In genomic region chr6:67138302-67139011, GRCm38 (mm10) we compare ENCODE assay signal across 8 mouse cellular contexts.
A peak's percentile ranks its signal among the peaks of the same experiment; 100 is the strongest.
DNase-seq lines count a peak whose midpoint lies in the region; ATAC-seq and TF ChIP-seq lines count a peak whose summit lies in the region.

No protein-coding gene starts in this region.

- 0 out of 2 replicates have a peak, but pooled peaks cover 5% of the 10 kb centered on the region for H3K4me1 ChIP-seq in hindbrain, postnatal 0 days (ENCODE audit: insufficient read depth, low read length)
- 0 out of 2 replicates have a peak, but pooled peaks cover 10% of the 10 kb centered on the region for H3K4me1 ChIP-seq in hindbrain, embryonic 10.5 days (replicated peaks)
- H3K4me1 ChIP-seq in lung, embryonic 14.5 days (ENCODE audit: insufficient read depth) = no peaks in the 10 kb centered on the region
- H3K4me1 ChIP-seq in forebrain, embryonic 10.5 days = no peaks in the 10 kb centered on the region

- peak; percentile 43 for DNase-seq in hindbrain, postnatal 0 days (ENCODE audit: low spot score)
- no peak for DNase-seq in hindbrain, embryonic 10.5 days (ENCODE audit: low spot score)
- peak; percentile 35 for DNase-seq in ZHBTc4 (ENCODE audit: low read depth, low spot score)
- DNase-seq in gastrocnemius, postnatal 14 days = peak; percentile 69
- no peak for DNase-seq in lung, embryonic 14.5 days
- no peak for DNase-seq in forebrain, embryonic 10.5 days (ENCODE audit: extremely low spot score, low spot score)

- no peaks in the 10 kb centered on the region for H3K36me3 ChIP-seq in hindbrain, postnatal 0 days (ENCODE audit: insufficient read depth, low read length)
- H3K36me3 ChIP-seq in hindbrain, embryonic 10.5 days = no peaks in the 10 kb centered on the region
- no peaks in the 10 kb centered on the region for H3K36me3 ChIP-seq in lung, embryonic 14.5 days (ENCODE audit: insufficient read depth)
- no peaks in the 10 kb centered on the region for H3K36me3 ChIP-seq in forebrain, embryonic 10.5 days (replicated peaks)

- H3K27me3 ChIP-seq in hindbrain, postnatal 0 days (ENCODE audit: insufficient read depth, low read length) = no peaks in the 10 kb centered on the region
- no peaks in the 10 kb centered on the region for H3K27me3 ChIP-seq in hindbrain, embryonic 10.5 days (ENCODE audit: insufficient read depth, poor library complexity, severe bottlenecking)
- H3K27me3 ChIP-seq in lung, embryonic 14.5 days (ENCODE audit: insufficient read depth, low read length) = no peaks in the 10 kb centered on the region
- no peaks in the 10 kb centered on the region for H3K27me3 ChIP-seq in forebrain, embryonic 10.5 days (ENCODE audit: poor library complexity, severe bottlenecking)

- no peak overlapping the region for H3K27ac ChIP-seq in hindbrain, postnatal 0 days
- no peak overlapping the region for H3K27ac ChIP-seq in hindbrain, embryonic 10.5 days
- H3K27ac ChIP-seq in lung, embryonic 14.5 days (ENCODE audit: low read depth) = no peak overlapping the region
- H3K27ac ChIP-seq in forebrain, embryonic 10.5 days = no peak overlapping the region

- H3K4me3 ChIP-seq in hindbrain, postnatal 0 days (ENCODE audit: low read length) = no peak overlapping the region
- H3K4me3 ChIP-seq in hindbrain, embryonic 10.5 days = no peak overlapping the region
- no peak overlapping the region for H3K4me3 ChIP-seq in lung, embryonic 14.5 days (ENCODE audit: low read depth, low read length)
- no peak overlapping the region for H3K4me3 ChIP-seq in forebrain, embryonic 10.5 days

- WGBS in hindbrain, postnatal 0 days = 51% methylated on average over 13 of the region's 13 CpGs
- 68% methylated on average over 13 of the region's 13 CpGs for WGBS in hindbrain, embryonic 10.5 days
- WGBS in lung, embryonic 14.5 days = 38% methylated on average over 13 of the region's 13 CpGs
- whole genome bisulfite sequencing in forebrain, embryonic 10.5 days = 77% methylated on average over 13 of the region's 13 CpGs

- intact Hi-C loops in gastrocnemius, postnatal 14 days (cut with DNase I; ENCODE audit: low total_unique reads) = loop anchor here (5.0 kb wide), 1 partner anchor 101 kb away; the partner anchor contains the start of gene Gadd45a

- H3K9me3 ChIP-seq in hindbrain, postnatal 0 days (ENCODE audit: low read length) = no peaks in the 10 kb centered on the region
- no peaks in the 10 kb centered on the region for H3K9me3 ChIP-seq in hindbrain, embryonic 10.5 days
- H3K9me3 ChIP-seq in lung, embryonic 14.5 days (ENCODE audit: low read depth, low read length) = no peaks in the 10 kb centered on the region
- no peaks in the 10 kb centered on the region for H3K9me3 ChIP-seq in forebrain, embryonic 10.5 days

- peak; percentile 19; the same call in 1 of the 2 replicates for TF ChIP-seq CTCF in hindbrain, postnatal 0 days (IDR thresholded peaks at IDR 0.05; ENCODE audit: low read depth)
- no peak for TF ChIP-seq CTCF in lung, embryonic 14.5 days (IDR thresholded peaks at IDR 0.05; ENCODE audit: low read depth)

- no peak overlapping the region for H3K4me2 ChIP-seq in hindbrain, postnatal 0 days (ENCODE audit: low read depth, low read length)
- no peak overlapping the region for H3K4me2 ChIP-seq in lung, embryonic 14.5 days

- ATAC-seq in hindbrain, postnatal 0 days = peak; percentile 62
- peak; percentile 39; the same call in 1 of the 2 replicates for ATAC-seq in lung, embryonic 14.5 days (ENCODE audit: insufficient read depth)
- no peak for ATAC-seq in inflammation-experienced regulatory T-cells, adult 6 months
- no peak for ATAC-seq in CD4-positive, CD25-positive, alpha-beta regulatory T cell, adult 4 months

- no peak overlapping the region for H3K9ac ChIP-seq in hindbrain, postnatal 0 days (replicated peaks; ENCODE audit: low read length)
- no peak overlapping the region for H3K9ac ChIP-seq in lung, embryonic 14.5 days

Comparison
In these comparisons a context has a peak if more than half of its experiments do, and no peak if none do; other contexts are left out.
1. DNase-seq: peak in hindbrain, postnatal 0 days (single experiment), ZHBTc4 (single experiment) and gastrocnemius, postnatal 14 days (single experiment); none in hindbrain, embryonic 10.5 days (single experiment), lung, embryonic 14.5 days (single experiment) and forebrain, embryonic 10.5 days (single experiment).
2. ATAC-seq: peak in hindbrain, postnatal 0 days (single experiment) and lung, embryonic 14.5 days (single experiment); none in inflammation-experienced regulatory T-cells, adult 6 months (single experiment) and CD4-positive, CD25-positive, alpha-beta regulatory T cell, adult 4 months (single experiment).